Mouse (Mus musculus) mouse embryonic stem cell (cell line): ENCODE results near the gene Bzw1.

Experiments
- in situ Hi-C, 2 experiments: fragments of 300-500 bp; cut with MboI; formaldehyde crosslinking; loops; 1 replicate in 1 of 2; 3 replicates in 1 of 2; pipeline ENCODE4 v1.14.3; 2019 to 2020; ENCODE audit warnings: low sequenced_read_pairs in 2 of 2, low pct_unique_long_range_greater_than_20kb in 1 of 2, mixed read lengths in 1 of 2; ENCODE audit not compliant: unreplicated experiment in 1 of 2

Bzw1 gene

GRCm38 (mm10) chr1:58393284-58394195 is 842 bp downstream of the Bzw1 start:
- in situ Hi-C loops, result no loop called here

DNA sequence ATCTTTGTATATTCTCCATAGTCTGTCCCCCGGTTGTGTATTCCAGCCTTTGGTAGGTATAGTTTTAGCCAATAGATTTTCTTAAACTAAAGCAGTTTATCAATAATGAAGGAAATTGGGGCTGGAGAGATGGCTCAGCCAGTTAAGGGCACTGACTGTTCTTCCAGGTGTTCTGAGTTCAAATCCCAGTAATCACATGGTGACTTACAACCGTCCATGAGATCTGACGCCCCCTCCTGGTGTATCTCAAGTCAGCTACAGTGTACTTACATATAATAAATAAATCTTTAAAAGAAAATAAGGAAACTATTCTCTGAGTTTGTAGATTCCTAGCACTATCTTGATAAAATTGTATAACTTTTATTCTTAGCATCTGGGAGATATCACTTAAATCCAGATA is 2.6 kb downstream of the Bzw1 start:
- in situ Hi-C loops, result no loop called here

DNA sequence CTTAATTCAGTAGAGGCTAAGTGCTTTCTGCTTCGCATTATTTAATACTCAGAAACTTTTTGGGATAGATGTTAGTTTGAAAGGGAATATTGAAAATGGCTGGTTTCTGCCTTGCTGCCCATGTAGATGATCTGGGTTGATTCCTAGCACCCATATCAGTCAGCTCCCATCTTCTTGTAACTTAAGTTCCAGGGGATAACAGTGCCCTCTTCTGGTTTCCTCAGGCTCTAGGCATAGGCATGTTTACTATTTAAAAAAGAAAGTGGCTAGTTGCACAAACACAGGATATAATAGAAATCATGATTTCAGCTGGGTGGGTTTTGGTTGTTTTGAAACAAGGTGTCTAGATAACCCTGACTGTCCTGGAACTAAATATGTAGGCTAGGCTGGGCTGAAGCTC is 3.5 kb downstream of the Bzw1 start:
- in situ Hi-C loops, result no loop called here

DNA sequence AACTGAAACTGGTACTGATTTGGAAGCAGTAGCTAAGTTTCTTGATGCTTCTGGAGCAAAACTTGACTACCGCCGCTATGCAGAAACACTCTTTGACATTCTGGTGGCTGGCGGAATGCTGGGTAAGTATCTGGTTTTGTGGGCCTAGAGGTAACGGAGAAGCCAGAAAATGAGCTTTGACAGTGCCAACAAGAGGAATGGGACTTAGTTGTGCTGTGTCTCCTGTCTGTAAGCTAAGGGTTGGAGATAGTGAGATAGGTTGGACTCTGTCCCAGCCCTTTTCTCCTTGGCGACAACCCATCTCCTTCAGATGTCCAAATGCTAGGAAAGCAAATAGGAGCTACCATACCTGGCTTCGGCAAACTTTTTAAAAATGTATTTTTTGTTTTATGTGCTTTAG is 5.0 kb downstream of the Bzw1 start:
- in situ Hi-C loops, result no loop called here

GRCm38 (mm10) chr1:58401396-58401795 is 8.7 kb downstream of the Bzw1 start:
- in situ Hi-C loops, result loop anchor here (25.0 kb wide), 2 partner anchors 389 to 1286 kb away; partner anchors contain the start of genes Kctd18 (in 1 of the 2) and Nop58 (in 1 of the 2)

DNA sequence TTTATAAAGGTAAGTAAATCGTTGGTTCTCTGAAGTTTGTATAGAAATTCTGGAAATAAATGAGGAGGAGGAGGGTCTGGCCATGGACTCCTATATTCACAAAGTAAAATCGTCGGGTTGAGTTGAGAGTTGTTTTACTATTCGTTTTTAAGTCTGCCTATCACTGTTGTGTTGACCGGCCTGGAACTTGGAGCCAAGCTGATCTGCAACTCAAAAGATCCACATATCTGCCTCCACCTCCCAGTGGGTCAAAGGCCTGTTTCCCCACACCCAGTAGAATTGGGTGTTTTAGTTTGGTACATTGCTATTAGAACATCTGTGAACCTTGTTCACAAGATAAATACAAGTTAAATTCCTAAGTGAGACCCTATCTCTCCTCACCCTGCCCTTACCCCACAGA is 11.0 kb downstream of the Bzw1 start:
- in situ Hi-C loops, result loop anchor here (25.0 kb wide), 2 partner anchors 391 to 1284 kb away; partner anchors contain the start of genes Kctd18 (in 1 of the 2) and Nop58 (in 1 of the 2)

DNA sequence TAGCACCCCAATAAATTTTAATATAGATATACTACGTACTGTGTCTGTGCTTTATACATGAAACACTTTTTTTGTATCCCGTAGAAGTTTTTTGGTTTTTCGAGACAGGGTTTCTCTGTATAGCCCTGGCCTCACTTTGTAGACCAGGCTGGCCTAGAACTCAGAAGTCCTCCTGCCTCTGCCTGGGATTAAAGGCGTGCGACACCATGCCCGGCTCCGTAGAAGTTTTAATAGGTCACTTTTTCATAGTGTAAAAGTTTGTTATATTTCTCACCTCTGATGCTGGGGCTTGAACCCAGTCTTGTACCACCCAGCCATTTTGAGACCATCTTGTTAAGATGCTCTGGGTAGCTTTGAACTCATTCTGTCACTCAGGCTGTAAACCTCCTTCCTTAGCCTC is 14.6 kb downstream of the Bzw1 start:
- in situ Hi-C loops, result loop anchor here (25.0 kb wide), 2 partner anchors 395 to 1280 kb away; partner anchors contain the start of genes Kctd18 (in 1 of the 2) and Nop58 (in 1 of the 2)

- in situ Hi-C loops, result loop anchor here (25.0 kb wide), 2 partner anchors 396 to 1279 kb away; partner anchors contain the start of genes Kctd18 (in 1 of the 2) and Nop58 (in 1 of the 2)
Observed at GRCm38 (mm10) chr1:58408141-58408540, 15.4 kb downstream of the Bzw1 start.

DNA sequence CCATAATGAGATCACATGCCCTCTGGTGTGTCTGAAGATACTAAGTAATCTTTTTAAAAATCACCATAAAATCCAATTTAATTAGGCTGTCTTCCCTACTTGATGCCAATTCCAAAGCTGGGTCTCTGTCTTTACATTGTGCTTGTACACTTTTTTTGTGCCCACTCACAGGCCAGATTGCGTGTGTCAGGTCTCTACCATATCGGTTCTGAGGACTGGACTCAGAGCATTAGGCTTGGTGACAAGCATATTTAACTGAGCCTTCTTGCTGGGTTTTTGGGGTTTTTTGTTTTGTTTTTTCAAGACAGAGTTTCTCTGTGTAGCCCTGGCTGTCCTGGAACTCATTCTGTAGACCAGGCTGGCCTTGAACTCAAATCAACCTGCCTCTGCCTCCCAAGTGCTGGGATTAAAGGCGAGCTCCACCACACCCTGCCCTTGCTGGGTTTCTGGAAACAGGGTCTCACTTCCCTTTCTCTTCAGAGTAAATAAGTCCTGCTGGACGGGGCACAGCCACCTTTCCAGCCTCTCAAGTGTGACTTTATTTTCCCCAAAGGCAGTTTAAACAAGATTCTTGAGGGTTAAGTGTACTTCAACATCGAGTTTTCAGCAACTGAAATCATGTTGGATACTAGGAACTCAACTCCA is 17.0 kb downstream of the Bzw1 start:
- in situ Hi-C loops, result loop anchor here (25.0 kb wide), 2 partner anchors 397 to 1278 kb away; partner anchors contain the start of genes Kctd18 (in 1 of the 2) and Nop58 (in 1 of the 2)

- in situ Hi-C loops, result loop anchor here (25.0 kb wide), 2 partner anchors 398 to 1277 kb away; partner anchors contain the start of genes Kctd18 (in 1 of the 2) and Nop58 (in 1 of the 2)
Observed at GRCm38 (mm10) chr1:58410198-58410588, 17.5 kb downstream of the Bzw1 start.

- in situ Hi-C loops, result loop anchor here (25.0 kb wide), 2 partner anchors 398 to 1277 kb away; partner anchors contain the start of genes Kctd18 (in 1 of the 2) and Nop58 (in 1 of the 2)
Observed at GRCm38 (mm10) chr1:58410776-58411175, 18.1 kb downstream of the Bzw1 start.

DNA sequence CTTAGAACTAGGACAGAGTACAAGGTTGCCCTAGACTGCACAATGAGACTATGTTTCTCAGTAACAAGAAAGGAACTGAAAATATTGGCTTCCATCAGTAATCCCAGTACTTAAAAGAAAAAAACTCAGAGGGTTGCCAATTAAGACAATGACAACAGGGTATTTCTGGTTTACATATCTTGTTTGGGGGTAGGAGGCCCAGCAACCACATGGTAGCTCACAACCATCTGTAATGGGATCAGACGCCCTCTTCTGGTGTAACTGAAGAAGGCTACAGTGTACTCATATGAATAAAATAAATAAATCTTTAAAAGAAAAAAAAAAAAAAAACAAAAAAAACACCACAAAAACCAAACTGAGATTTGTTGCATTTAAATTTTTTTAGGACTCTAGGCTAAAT is 22.7 kb downstream of the Bzw1 start:
- in situ Hi-C loops, result loop anchor here (25.0 kb wide), 2 partner anchors 403 to 1272 kb away; partner anchors contain the start of genes Kctd18 (in 1 of the 2) and Nop58 (in 1 of the 2)

- in situ Hi-C loops, result loop anchor here (25.0 kb wide), 2 partner anchors 404 to 1271 kb away; partner anchors contain the start of genes Kctd18 (in 1 of the 2) and Nop58 (in 1 of the 2)
Observed at GRCm38 (mm10) chr1:58416048-58416447, 23.4 kb downstream of the Bzw1 start.

DNA sequence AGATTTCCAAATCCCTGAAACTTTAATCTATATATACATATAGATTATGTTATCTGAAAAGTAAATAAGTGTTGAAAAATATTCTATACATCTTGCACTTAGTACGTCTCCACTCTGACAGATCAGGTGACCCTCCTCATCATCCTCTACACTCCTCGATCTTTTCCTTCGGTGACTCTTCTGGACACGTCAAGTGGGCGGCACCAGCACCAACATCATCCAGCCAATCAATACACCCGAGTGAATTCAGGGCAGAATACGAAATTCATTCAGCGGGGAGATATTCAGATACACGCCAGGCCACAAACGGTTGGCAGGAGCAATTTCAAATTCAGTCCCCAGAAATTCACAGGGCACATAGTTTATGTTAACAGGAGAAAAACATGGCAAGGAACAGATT is 27.3 kb downstream of the Bzw1 start:
- in situ Hi-C loops, result loop anchor here (25.0 kb wide), 2 partner anchors 408 to 1267 kb away; partner anchors contain the start of genes Kctd18 (in 1 of the 2) and Nop58 (in 1 of the 2)

DNA sequence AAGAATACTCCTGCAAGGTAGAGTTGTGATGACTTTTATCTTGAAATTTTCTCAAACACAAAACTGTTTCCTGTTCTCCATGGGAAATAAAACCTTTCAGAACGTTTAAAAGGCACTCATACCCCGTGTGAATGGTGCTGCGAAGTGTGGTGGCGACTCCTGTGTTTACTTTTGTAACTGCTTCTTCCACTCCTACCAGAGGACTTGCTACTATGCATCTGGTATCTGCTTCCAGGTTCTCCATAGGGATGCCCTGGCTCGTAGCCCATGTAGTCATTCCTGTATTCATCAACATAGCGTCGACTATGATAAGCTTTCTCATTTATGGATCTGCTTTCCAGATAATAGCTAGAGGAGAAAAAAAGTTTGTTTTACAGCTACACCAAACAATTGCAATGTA is 28.3 kb downstream of the Bzw1 start:
- in situ Hi-C loops, result loop anchor here (25.0 kb wide), 2 partner anchors 409 to 1266 kb away; partner anchors contain the start of genes Kctd18 (in 1 of the 2) and Nop58 (in 1 of the 2)

DNA sequence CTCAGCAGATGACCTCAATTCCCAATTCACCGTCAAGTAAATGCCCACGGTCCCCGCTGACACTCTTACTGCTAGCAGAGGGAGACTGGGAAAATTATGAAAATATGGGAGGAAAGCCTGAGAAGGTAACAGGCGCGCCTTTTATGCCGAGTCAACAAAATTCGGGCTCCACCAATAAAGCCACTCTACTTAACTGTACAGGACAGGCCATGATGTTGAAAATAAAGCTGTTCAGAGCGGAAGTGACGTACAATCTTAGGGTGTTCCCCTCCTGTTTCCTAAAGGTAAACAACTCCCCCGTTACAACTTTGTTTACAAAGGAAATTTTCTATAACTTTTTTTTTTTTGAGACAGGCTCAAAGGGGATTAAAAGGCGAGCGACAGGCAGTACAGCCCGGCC is 30.2 kb downstream of the Bzw1 start:
- in situ Hi-C loops, result loop anchor here (25.0 kb wide), 2 partner anchors 411 to 1264 kb away; partner anchors contain the start of genes Kctd18 (in 1 of the 2) and Nop58 (in 1 of the 2)

GRCm38 (mm10) chr1:58423371-58424248 is 30.9 kb downstream of the Bzw1 start, which contains the start of gene Clk1:
Clk1 (minus strand) TSS chr1:58424066.
- in situ Hi-C loops, result loop anchor here (25.0 kb wide), 2 partner anchors 411 to 1264 kb away; partner anchors contain the start of genes Kctd18 (in 1 of the 2) and Nop58 (in 1 of the 2)
